Mouse (Mus musculus): Measurements from ENCODE around the gene Rplp1.

DNA sequence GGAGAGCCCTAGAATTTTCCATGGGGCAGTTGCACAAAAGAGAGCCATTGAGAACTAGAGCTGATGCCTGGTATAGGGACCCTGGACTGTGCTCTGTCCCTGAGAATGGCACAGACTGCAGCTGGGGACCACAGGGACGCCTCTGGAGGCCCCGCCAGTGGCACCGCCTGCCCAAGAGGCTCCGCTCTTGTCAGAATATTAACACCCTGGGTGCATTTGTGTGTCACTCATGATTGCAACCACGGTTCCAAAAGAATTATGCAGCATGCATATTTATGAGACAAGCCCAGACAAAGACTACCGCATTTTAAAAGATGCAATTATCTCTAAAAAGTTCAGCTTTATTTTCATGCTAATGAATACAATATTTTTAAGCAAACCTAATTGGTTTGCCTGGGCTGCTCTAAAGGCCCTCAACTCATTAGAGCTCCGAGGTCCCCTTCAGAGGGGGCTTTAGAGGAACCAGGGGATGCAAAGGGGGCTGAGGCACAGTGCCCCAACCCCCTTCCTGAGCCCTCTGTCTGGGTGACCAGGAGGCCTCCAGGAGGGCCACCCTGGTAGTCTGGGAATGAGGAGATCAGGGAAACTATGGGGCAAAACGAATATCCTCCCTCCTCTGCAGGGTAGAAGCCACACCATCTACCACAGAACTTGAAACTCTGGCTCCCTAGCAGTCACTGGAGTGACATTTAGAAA is 41.9 kb downstream of the Rplp1 start:
- TF ChIP-seq CTCF (IDR thresholded peaks at IDR 0.05; ENCODE audit: insufficient read depth, low read depth, low read length) (no peak), POLR2A (IDR thresholded peaks at IDR 0.05; ENCODE audit: insufficient read depth, low read depth, low read length) (no peak)
